Mouse (Mus musculus): ENCODE measurements around the gene Ccdc81. TPM values are rescaled to one million over a fixed set of nuclear protein-coding genes. Genes with fewer than 3 reads are reported as not detected.

The Ccdc81 gene
- polyA plus RNA-seq, 1 experiment from 2014 or later = 1.2 TPM

GRCm38 (mm10) chr7:89837841-89838240 is 65.6 kb downstream of the Ccdc81 start:
- ATAC-seq (ENCODE audit: low read depth) = no peak
- WGBS = 46% methylated on average over 4 of the region's 4 CpGs
- DNase-seq (ENCODE audit: low spot score) = no peak
- H3K9me3 ChIP-seq (ENCODE audit: control insufficient read depth, low read length) = no peaks in the 10 kb centered on the region
- H3K27me3 ChIP-seq (replicated peaks; ENCODE audit: control insufficient read depth, insufficient read depth, low read length) = no peaks in the 10 kb centered on the region
- no peak overlapping the region for H3K4me3 ChIP-seq (ENCODE audit: low read depth, low read length)
- no peaks in the 10 kb centered on the region for H3K36me3 ChIP-seq (ENCODE audit: control insufficient read depth, insufficient read depth, low read length)
- no peak overlapping the region for H3K9ac ChIP-seq (ENCODE audit: low read depth, low read length)
- no peak overlapping the region for H3K27ac ChIP-seq (replicated peaks; ENCODE audit: low read depth, low read length)
- H3K4me2 ChIP-seq (ENCODE audit: low read depth, low read length) = no peak overlapping the region
- H3K4me1 ChIP-seq (ENCODE audit: control insufficient read depth, insufficient read depth, low read length) = no peaks in the 10 kb centered on the region

- ATAC-seq (ENCODE audit: low read depth) = no peak
- H3K4me1 ChIP-seq (ENCODE audit: control insufficient read depth, insufficient read depth, low read length) = no peaks in the 10 kb centered on the region
- WGBS = 94% methylated on average over 7 of the region's 7 CpGs
Measured at GRCm38 (mm10) chr7:89836676-89837075, 66.8 kb downstream of the Ccdc81 start.

GRCm38 (mm10) chr7:89835566-89835965 is 67.9 kb downstream of the Ccdc81 start:
- H3K4me2 ChIP-seq (ENCODE audit: low read depth, low read length) = no peak overlapping the region
- no peak overlapping the region for H3K9ac ChIP-seq (ENCODE audit: low read depth, low read length)
- H3K27ac ChIP-seq (replicated peaks; ENCODE audit: low read depth, low read length) = no peak overlapping the region
- H3K4me3 ChIP-seq (ENCODE audit: low read depth, low read length) = no peak overlapping the region
- no peaks in the 10 kb centered on the region for H3K4me1 ChIP-seq (ENCODE audit: control insufficient read depth, insufficient read depth, low read length)
- ATAC-seq (ENCODE audit: low read depth) = no peak
- 52% methylated on average over 8 of the region's 8 CpGs for WGBS
- no peaks in the 10 kb centered on the region for H3K36me3 ChIP-seq (ENCODE audit: control insufficient read depth, insufficient read depth, low read length)
- no peaks in the 10 kb centered on the region for H3K27me3 ChIP-seq (replicated peaks; ENCODE audit: control insufficient read depth, insufficient read depth, low read length)
- no peak for DNase-seq (ENCODE audit: low spot score)
- no peaks in the 10 kb centered on the region for H3K9me3 ChIP-seq (ENCODE audit: control insufficient read depth, low read length)

More at GRCm38 (mm10) chr7:89836676-89837075, 66.8 kb downstream of the Ccdc81 start:
- Histone ChIP-seq H3K4me3 (ENCODE audit: low read depth, low read length) (no peak overlapping the region), H3K27ac (replicated peaks; ENCODE audit: low read depth, low read length) (no peak overlapping the region), H3K36me3 (ENCODE audit: control insufficient read depth, insufficient read depth, low read length) (no peaks in the 10 kb centered on the region), H3K27me3 (replicated peaks; ENCODE audit: control insufficient read depth, insufficient read depth, low read length) (no peaks in the 10 kb centered on the region), H3K9ac (ENCODE audit: low read depth, low read length) (no peak overlapping the region), H3K4me2 (ENCODE audit: low read depth, low read length) (no peak overlapping the region), H3K9me3 (ENCODE audit: control insufficient read depth, low read length) (no peaks in the 10 kb centered on the region)
- no peak for DNase-seq (ENCODE audit: low spot score)

- Histone ChIP-seq H3K9me3 (ENCODE audit: control insufficient read depth, low read length) (no peaks in the 10 kb centered on the region), H3K9ac (ENCODE audit: low read depth, low read length) (no peak overlapping the region), H3K27ac (replicated peaks; ENCODE audit: low read depth, low read length) (no peak overlapping the region), H3K4me3 (ENCODE audit: low read depth, low read length) (no peak overlapping the region), H3K36me3 (ENCODE audit: control insufficient read depth, insufficient read depth, low read length) (no peaks in the 10 kb centered on the region), H3K27me3 (replicated peaks; ENCODE audit: control insufficient read depth, insufficient read depth, low read length) (no peaks in the 10 kb centered on the region), H3K4me1 (ENCODE audit: control insufficient read depth, insufficient read depth, low read length) (peaks cover 8% of the 10 kb centered on the region), H3K4me2 (ENCODE audit: low read depth, low read length) (no peak overlapping the region)
- ATAC-seq (ENCODE audit: low read depth) (no peak), DNase-seq (ENCODE audit: low spot score) (no peak)
- WGBS = 83% methylated on average over 8 of the region's 8 CpGs
Measured at GRCm38 (mm10) chr7:89833521-89833920, 69.9 kb downstream of the Ccdc81 start.

- no peak overlapping the region for H3K4me3 ChIP-seq (ENCODE audit: low read depth, low read length)
- DNase-seq (ENCODE audit: low spot score) = peak; percentile 69
- no peaks in the 10 kb centered on the region for H3K36me3 ChIP-seq (ENCODE audit: control insufficient read depth, insufficient read depth, low read length)
- 53% methylated on average over 7 of the region's 7 CpGs for WGBS
- no peak overlapping the region; the same call in none of the 2 replicates for H3K27ac ChIP-seq (replicated peaks; ENCODE audit: low read depth, low read length)
- no peaks in the 10 kb centered on the region for H3K9me3 ChIP-seq (ENCODE audit: control insufficient read depth, low read length)
- H3K4me2 ChIP-seq (ENCODE audit: low read depth, low read length) = no peak overlapping the region
- H3K27me3 ChIP-seq (replicated peaks; ENCODE audit: control insufficient read depth, insufficient read depth, low read length) = no peaks in the 10 kb centered on the region
- peak; percentile 65; the same call in 1 of the 2 replicates for ATAC-seq (ENCODE audit: low read depth)
- peaks cover 9% of the 10 kb centered on the region for H3K4me1 ChIP-seq (ENCODE audit: control insufficient read depth, insufficient read depth, low read length)
- H3K9ac ChIP-seq (ENCODE audit: low read depth, low read length) = no peak overlapping the region
Measured at GRCm38 (mm10) chr7:89829201-89829600, 74.2 kb downstream of the Ccdc81 start.

GRCm38 (mm10) chr7:89828436-89829065 is 74.9 kb downstream of the Ccdc81 start:
- Histone ChIP-seq H3K36me3 (ENCODE audit: control insufficient read depth, insufficient read depth, low read length) (no peaks in the 10 kb centered on the region), H3K4me1 (ENCODE audit: control insufficient read depth, insufficient read depth, low read length) (peaks cover 9% of the 10 kb centered on the region), H3K4me3 (ENCODE audit: low read depth, low read length) (no peak overlapping the region), H3K27ac (replicated peaks; ENCODE audit: low read depth, low read length) (peak overlapping the region; percentile 30), H3K9me3 (ENCODE audit: control insufficient read depth, low read length) (no peaks in the 10 kb centered on the region), H3K27me3 (replicated peaks; ENCODE audit: control insufficient read depth, insufficient read depth, low read length) (no peaks in the 10 kb centered on the region), H3K9ac (ENCODE audit: low read depth, low read length) (no peak overlapping the region), H3K4me2 (ENCODE audit: low read depth, low read length) (no peak overlapping the region)
- no peak for ATAC-seq (ENCODE audit: low read depth)
- DNase-seq (ENCODE audit: low spot score) = peak; percentile 59
- WGBS = 37% methylated on average over 4 of the region's 4 CpGs

Other genes starting within 250 kb of the Ccdc81 start
- gene Hikeshi, start 37.6 kb upstream of the Ccdc81 start, polyA plus RNA-seq (2014; fragmentation: Nextera tagmentation; extraction: Ambion mirVana) = 125 and 136 TPM in 2 replicates
- 62.8 and 64.7 TPM in 2 replicates for gene Eed, start 77.4 kb upstream of the Ccdc81 start, polyA plus RNA-seq (2014; fragmentation: Nextera tagmentation; extraction: Ambion mirVana)
- 59.0 and 60.0 TPM in 2 replicates for gene Picalm, start 226.6 kb upstream of the Ccdc81 start, polyA plus RNA-seq (2014; fragmentation: Nextera tagmentation; extraction: Ambion mirVana)

Data from embryonic facial prominence, embryonic 14.5 days (tissue).